Mouse (Mus musculus) kidney, embryonic 15.5 days (tissue): ENCODE results near the gene Ppil3. TPM values are rescaled to one million over a fixed set of nuclear protein-coding genes. Genes with fewer than 3 reads are reported as not detected.
A peak's percentile ranks its signal among the peaks of the same experiment; 100 is the strongest.

Experiments used
- ATAC-seq: fragments of 200-750 bp; cut with Nextera tagmentation; replicated peaks from 2 replicates; pipeline ENCODE4 v1.8.0; 2017; ENCODE audit warnings: moderate TSS enrichment; ENCODE audit not compliant: low FRiP score
- H3K27ac ChIP-seq: fragments of 300-500 bp; sonication (generic); 2 replicates; pipeline ENCODE4 v1.5.1; 2015; ENCODE audit warnings: mild to moderate bottlenecking, inconsistent platforms
- H3K27me3 ChIP-seq: fragments of 300-500 bp; sonication (generic); 2 replicates; pipeline ENCODE4 v1.6.1; 2015; ENCODE audit warnings: inconsistent platforms
- H3K36me3 ChIP-seq: fragments of 300-500 bp; sonication (generic); 2 replicates; pipeline ENCODE4 v1.6.1; 2015; ENCODE audit warnings: inconsistent platforms
- H3K4me1 ChIP-seq: fragments of 300-500 bp; sonication (generic); 2 replicates; pipeline ENCODE4 v1.6.1; 2015; ENCODE audit warnings: inconsistent platforms
- H3K4me2 ChIP-seq: fragments of 300-500 bp; sonication (generic); 2 replicates; pipeline ENCODE4 v1.6.1; 2015; ENCODE audit warnings: moderate library complexity, mild to moderate bottlenecking, inconsistent platforms
- H3K4me3 ChIP-seq: fragments of 300-500 bp; sonication (generic); replicated peaks from 2 replicates; pipeline ENCODE4 v1.5.1; 2015; ENCODE audit warnings: mild to moderate bottlenecking, inconsistent platforms
- H3K9ac ChIP-seq: fragments of 300-500 bp; sonication (generic); 2 replicates; pipeline ENCODE4 v1.6.1; 2015; ENCODE audit warnings: mild to moderate bottlenecking, inconsistent platforms
- H3K9me3 ChIP-seq: fragments of 300-500 bp; sonication (generic); replicated peaks from 2 replicates; pipeline ENCODE4 v1.6.1; 2016; ENCODE audit warnings: inconsistent platforms
- WGBS: fragments of 180-500 bp; shearing (Covaris S2); methylation state at CpG from one replicate; pipeline ENCODE4 v1.1.7; 2015; ENCODE audit warnings: mixed read lengths; 5-methylcytosine and 5-hydroxymethylcytosine counted together
- polyA plus RNA-seq: library from polyadenylated mRNA; unstranded; fragments of >200 nt; fragmentation: Nextera tagmentation; extraction: Ambion mirVana; gene quantifications from 2 replicates; pipeline ENCODE4 v1.2.1, GENCODE M21; 2015

Gene Ppil3
- polyA plus RNA-seq, 1 experiment from 2014 or later: 52.0 TPM

DNA sequence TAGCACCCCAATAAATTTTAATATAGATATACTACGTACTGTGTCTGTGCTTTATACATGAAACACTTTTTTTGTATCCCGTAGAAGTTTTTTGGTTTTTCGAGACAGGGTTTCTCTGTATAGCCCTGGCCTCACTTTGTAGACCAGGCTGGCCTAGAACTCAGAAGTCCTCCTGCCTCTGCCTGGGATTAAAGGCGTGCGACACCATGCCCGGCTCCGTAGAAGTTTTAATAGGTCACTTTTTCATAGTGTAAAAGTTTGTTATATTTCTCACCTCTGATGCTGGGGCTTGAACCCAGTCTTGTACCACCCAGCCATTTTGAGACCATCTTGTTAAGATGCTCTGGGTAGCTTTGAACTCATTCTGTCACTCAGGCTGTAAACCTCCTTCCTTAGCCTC lies 38.0 kb downstream of the Ppil3 start:
- Histone ChIP-seq H3K9ac (no peak overlapping the region), H3K27me3 (no peaks in the 10 kb centered on the region), H3K36me3 (peaks cover 77% of the 10 kb centered on the region), H3K4me1 (no peaks in the 10 kb centered on the region), H3K9me3 (no peaks in the 10 kb centered on the region), H3K27ac (no peak overlapping the region), H3K4me2 (no peak overlapping the region), H3K4me3 (no peak overlapping the region)
- ATAC-seq: no peak
- 98% methylated on average over 7 of the region's 7 CpGs for WGBS

DNA sequence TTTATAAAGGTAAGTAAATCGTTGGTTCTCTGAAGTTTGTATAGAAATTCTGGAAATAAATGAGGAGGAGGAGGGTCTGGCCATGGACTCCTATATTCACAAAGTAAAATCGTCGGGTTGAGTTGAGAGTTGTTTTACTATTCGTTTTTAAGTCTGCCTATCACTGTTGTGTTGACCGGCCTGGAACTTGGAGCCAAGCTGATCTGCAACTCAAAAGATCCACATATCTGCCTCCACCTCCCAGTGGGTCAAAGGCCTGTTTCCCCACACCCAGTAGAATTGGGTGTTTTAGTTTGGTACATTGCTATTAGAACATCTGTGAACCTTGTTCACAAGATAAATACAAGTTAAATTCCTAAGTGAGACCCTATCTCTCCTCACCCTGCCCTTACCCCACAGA lies 41.5 kb downstream of the Ppil3 start:
- peaks cover 84% of the 10 kb centered on the region for H3K36me3 ChIP-seq
- no peak overlapping the region for H3K4me3 ChIP-seq
- ATAC-seq: no peak
- H3K27me3 ChIP-seq: no peaks in the 10 kb centered on the region
- H3K27ac ChIP-seq: no peak overlapping the region
- 96% methylated on average over 5 of the region's 5 CpGs for WGBS
- H3K4me1 ChIP-seq: no peaks in the 10 kb centered on the region
- no peak overlapping the region for H3K9ac ChIP-seq
- no peaks in the 10 kb centered on the region for H3K9me3 ChIP-seq
- H3K4me2 ChIP-seq: no peak overlapping the region

DNA sequence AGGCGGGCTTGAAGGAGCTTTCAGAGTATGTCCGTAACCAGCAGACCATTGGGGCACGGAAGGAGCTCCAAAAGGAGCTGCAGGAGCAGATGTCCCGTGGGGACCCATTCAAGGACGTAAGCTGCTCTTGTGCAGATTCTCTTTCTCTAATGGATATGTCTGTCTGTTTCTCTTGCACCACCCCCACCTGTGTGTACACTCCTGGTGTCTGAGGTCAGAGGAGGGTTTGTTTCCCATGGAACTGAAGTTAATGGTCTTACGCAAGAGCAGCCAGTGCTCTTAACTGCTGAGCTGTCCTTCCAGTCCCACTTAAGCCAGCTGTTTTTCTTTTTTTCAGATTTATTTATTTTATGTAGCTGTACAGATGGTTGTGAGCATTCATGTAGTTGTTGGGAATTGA lies 43.9 kb downstream of the Ppil3 start:
- Histone ChIP-seq H3K36me3 (peaks cover 94% of the 10 kb centered on the region), H3K27me3 (no peaks in the 10 kb centered on the region), H3K9me3 (no peaks in the 10 kb centered on the region), H3K4me2 (no peak overlapping the region), H3K4me1 (no peaks in the 10 kb centered on the region), H3K27ac (no peak overlapping the region), H3K4me3 (no peak overlapping the region), H3K9ac (no peak overlapping the region)
- ATAC-seq: no peak
- WGBS: 91% methylated on average over 6 of the region's 6 CpGs

DNA sequence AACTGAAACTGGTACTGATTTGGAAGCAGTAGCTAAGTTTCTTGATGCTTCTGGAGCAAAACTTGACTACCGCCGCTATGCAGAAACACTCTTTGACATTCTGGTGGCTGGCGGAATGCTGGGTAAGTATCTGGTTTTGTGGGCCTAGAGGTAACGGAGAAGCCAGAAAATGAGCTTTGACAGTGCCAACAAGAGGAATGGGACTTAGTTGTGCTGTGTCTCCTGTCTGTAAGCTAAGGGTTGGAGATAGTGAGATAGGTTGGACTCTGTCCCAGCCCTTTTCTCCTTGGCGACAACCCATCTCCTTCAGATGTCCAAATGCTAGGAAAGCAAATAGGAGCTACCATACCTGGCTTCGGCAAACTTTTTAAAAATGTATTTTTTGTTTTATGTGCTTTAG lies 47.6 kb downstream of the Ppil3 start:
- no peak overlapping the region for H3K9ac ChIP-seq
- no peaks in the 10 kb centered on the region for H3K27me3 ChIP-seq
- H3K27ac ChIP-seq: no peak overlapping the region
- peaks cover 12% of the 10 kb centered on the region; the same call in 1 of the 2 replicates for H3K4me1 ChIP-seq
- 95% methylated on average over 6 of the region's 6 CpGs for WGBS
- ATAC-seq: no peak
- no peaks in the 10 kb centered on the region for H3K9me3 ChIP-seq
- H3K36me3 ChIP-seq: peaks cover 81% of the 10 kb centered on the region
- no peak overlapping the region for H3K4me2 ChIP-seq
- no peak overlapping the region for H3K4me3 ChIP-seq

DNA sequence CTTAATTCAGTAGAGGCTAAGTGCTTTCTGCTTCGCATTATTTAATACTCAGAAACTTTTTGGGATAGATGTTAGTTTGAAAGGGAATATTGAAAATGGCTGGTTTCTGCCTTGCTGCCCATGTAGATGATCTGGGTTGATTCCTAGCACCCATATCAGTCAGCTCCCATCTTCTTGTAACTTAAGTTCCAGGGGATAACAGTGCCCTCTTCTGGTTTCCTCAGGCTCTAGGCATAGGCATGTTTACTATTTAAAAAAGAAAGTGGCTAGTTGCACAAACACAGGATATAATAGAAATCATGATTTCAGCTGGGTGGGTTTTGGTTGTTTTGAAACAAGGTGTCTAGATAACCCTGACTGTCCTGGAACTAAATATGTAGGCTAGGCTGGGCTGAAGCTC lies 49.1 kb downstream of the Ppil3 start:
- 98% methylated on average over 1 of the region's 1 CpGs for WGBS
- no peak for ATAC-seq
- H3K4me2 ChIP-seq: no peak overlapping the region
- no peaks in the 10 kb centered on the region for H3K9me3 ChIP-seq
- H3K36me3 ChIP-seq: peaks cover 66% of the 10 kb centered on the region
- no peak overlapping the region for H3K4me3 ChIP-seq
- no peak overlapping the region for H3K27ac ChIP-seq
- H3K27me3 ChIP-seq: no peaks in the 10 kb centered on the region
- peaks cover 19% of the 10 kb centered on the region for H3K4me1 ChIP-seq
- no peak overlapping the region for H3K9ac ChIP-seq

DNA sequence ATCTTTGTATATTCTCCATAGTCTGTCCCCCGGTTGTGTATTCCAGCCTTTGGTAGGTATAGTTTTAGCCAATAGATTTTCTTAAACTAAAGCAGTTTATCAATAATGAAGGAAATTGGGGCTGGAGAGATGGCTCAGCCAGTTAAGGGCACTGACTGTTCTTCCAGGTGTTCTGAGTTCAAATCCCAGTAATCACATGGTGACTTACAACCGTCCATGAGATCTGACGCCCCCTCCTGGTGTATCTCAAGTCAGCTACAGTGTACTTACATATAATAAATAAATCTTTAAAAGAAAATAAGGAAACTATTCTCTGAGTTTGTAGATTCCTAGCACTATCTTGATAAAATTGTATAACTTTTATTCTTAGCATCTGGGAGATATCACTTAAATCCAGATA lies 49.9 kb downstream of the Ppil3 start:
- Histone ChIP-seq H3K4me2 (no peak overlapping the region), H3K4me1 (peaks cover 22% of the 10 kb centered on the region), H3K9me3 (no peaks in the 10 kb centered on the region), H3K36me3 (peaks cover 57% of the 10 kb centered on the region), H3K9ac (no peak overlapping the region), H3K27ac (no peak overlapping the region), H3K27me3 (no peaks in the 10 kb centered on the region), H3K4me3 (no peak overlapping the region)
- no peak for ATAC-seq
- 90% methylated on average over 3 of the region's 3 CpGs for WGBS

DNA sequence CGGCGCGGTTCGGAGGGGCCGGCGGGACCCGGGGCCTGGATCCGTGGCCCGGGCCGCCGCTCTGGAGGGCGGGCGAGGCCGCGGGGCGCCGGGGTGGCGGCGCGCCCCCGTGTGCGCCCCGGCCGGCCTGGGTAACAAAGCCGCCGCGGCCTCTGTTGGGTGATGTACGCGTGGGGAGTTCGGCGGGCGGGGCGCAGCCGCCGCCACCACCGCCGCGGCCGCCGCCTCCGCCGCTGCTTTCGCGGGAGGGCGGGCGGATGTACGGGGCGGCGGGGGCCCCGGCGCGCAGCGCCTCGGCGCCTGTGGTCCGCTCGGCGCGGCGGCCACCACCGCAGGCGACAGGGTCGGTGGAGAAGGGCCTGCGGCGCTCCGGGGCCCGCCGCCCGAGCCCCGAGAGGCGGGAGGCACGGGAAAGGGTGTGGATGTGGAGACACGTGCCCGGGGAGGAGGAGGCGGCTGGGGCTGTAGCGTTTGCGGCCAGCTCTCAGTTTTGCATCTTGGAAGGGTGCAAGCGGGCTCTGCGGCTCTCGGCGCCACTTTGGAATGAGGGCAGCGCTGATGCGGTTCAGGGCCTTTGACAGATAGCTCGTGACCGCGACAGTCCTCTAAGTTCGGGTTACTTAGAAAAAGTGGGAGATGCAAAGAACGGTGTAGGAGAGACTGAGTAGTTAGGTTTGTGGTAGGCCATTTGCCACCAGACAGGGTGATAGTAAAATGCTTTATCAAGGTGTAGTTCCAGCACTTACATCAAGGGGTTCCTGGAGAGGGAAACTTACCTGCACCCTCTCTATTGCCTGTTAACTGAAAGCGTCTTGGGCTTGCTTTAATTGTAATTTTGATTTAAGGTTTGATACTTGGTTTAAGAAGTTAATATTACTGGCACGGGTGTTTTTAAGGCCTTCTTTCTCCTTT lies 51.7 kb downstream of the Ppil3 start:
- H3K9me3 ChIP-seq: no peaks in the 10 kb centered on the region
- peaks cover 40% of the 10 kb centered on the region for H3K36me3 ChIP-seq
- peak overlapping the region; percentile 75 for H3K4me2 ChIP-seq
- peak overlapping the region; percentile 98 for H3K9ac ChIP-seq
- peaks cover 22% of the 10 kb centered on the region for H3K4me1 ChIP-seq
- peak overlapping the region; percentile 98 for H3K4me3 ChIP-seq
- WGBS: under 1% methylated on average over 67 of the region's 90 CpGs
- H3K27ac ChIP-seq: peak overlapping the region; percentile 99
- peak; percentile 71 for ATAC-seq
- H3K27me3 ChIP-seq: no peaks in the 10 kb centered on the region

DNA sequence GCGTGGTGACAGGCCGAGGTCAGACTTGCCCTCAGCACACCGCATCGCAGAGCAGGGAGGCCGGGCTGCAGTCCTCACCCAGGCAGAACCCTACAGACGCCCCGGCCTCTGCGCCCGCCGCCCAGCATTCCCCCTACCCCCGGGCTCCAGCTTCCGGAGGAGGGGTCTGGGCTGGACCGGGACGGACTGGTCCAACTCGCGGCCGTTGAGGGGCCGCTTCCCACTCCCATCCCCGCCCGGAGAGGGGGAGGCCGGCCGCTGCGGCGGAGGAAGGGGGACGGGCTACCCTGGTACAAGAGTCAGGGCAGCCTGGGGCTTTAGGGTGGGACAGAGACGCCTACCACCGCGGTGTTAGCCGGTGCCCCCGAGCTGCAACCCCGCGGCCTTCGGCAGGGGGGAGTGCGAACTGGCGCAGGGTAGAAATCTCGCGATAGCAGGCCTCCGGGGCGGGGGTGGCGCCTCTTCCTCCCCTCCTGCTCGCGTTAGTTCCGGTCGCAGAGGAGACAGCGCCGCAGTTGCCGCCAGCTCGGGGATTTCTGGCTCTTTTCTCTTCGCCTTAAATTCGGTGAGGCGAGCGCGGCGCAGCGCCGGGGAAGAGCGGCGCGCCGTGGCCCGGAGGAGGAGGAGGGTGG lies 52.5 kb downstream of the Ppil3 start, which contains the start of gene Bzw1:
Gene Bzw1, plus strand, starts transcription at position 247 of the 632 bp plus-strand sequence.
- Histone ChIP-seq H3K9ac (peak within 1 kb of the TSS; percentile 98), H3K27ac (peak within 1 kb of the TSS; percentile 99), H3K4me3 (peak within 1 kb of the TSS; percentile 98), H3K36me3 (peaks cover 32% of the 10 kb centered on the region), H3K4me1 (peaks cover 22% of the 10 kb centered on the region), H3K27me3 (no peaks in the 10 kb centered on the region), H3K9me3 (no peaks in the 10 kb centered on the region), H3K4me2 (peak within 1 kb of the TSS; percentile 75)
- peak; percentile 97 for ATAC-seq
- under 1% methylated on average over 59 of the region's 61 CpGs for WGBS

DNA sequence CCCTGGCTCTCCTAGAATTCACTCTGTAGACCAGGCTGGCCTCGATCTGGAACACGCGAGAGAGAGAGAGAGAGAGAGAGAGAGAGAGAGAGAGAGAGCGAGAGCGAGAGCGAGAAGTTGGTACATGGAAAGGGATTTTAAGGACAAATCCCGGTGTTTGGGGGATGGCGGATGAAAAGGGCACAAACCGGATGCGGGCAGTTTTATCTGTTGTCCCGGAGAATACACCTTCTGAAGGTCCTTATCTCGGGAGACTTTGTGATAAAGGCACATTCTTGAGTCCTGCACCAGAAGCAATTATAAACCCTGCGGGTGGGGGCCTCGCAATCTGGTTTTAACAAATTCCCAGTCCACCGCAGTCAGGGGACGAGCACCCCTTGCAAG lies 53.0 kb downstream of the Ppil3 start:
- H3K4me2 ChIP-seq: peak overlapping the region; percentile 75
- ATAC-seq: no peak; the same call in 1 of the 2 replicates
- peak overlapping the region; percentile 99 for H3K27ac ChIP-seq
- peak overlapping the region; percentile 98 for H3K4me3 ChIP-seq
- peak overlapping the region; percentile 98 for H3K9ac ChIP-seq
- H3K9me3 ChIP-seq: no peaks in the 10 kb centered on the region
- peaks cover 27% of the 10 kb centered on the region for H3K36me3 ChIP-seq
- WGBS: under 1% methylated on average over 16 of the region's 16 CpGs
- H3K4me1 ChIP-seq: peaks cover 22% of the 10 kb centered on the region
- H3K27me3 ChIP-seq: no peaks in the 10 kb centered on the region

DNA sequence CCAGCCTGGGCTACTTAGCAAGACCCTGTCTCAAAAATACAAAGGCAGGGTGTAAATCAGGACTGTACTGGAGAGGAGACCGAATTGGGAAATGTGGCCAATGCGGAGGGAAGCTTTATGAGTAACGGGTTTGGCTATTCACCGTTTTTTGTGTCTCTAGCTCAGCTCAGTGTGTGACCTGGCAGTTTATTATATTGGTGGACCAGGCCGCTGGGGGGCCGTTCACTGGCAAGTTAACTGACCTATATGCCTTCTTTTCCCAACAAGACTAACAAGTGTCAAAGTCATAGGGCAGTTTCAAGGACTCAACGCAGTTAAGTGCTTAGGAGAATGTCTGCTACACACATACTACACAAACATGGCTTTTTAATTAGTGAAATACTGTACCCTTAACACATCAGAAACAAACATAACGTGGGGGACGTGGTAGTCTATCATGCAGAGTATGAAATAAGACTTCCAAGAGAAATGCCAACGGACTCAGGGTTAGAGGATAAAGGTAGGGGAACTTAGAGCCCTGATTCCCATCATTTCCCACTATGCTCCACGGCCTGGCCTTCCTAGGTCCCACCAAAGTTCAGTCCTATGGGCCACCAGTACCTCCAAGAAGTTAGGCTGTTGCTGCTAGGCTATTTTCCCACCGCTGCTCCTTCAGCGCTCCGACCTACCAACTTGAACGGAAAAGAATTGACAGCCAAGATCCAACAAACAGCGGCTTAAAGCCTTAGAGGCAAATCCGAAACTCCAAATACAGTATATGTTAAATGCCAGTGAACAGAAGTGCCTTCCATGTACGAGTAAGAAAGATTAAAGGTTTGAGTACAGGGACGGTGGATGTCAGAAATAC lies 53.6 kb downstream of the Ppil3 start:
- H3K4me2 ChIP-seq: peak overlapping the region; percentile 75
- H3K9me3 ChIP-seq: no peaks in the 10 kb centered on the region
- H3K27me3 ChIP-seq: no peaks in the 10 kb centered on the region
- peak overlapping the region; percentile 98 for H3K4me3 ChIP-seq
- H3K4me1 ChIP-seq: peaks cover 22% of the 10 kb centered on the region
- WGBS: 36% methylated on average over 19 of the region's 19 CpGs
- peak overlapping the region; percentile 99 for H3K27ac ChIP-seq
- peak overlapping the region; percentile 98 for H3K9ac ChIP-seq
- H3K36me3 ChIP-seq: peaks cover 21% of the 10 kb centered on the region
- ATAC-seq: no peak

DNA sequence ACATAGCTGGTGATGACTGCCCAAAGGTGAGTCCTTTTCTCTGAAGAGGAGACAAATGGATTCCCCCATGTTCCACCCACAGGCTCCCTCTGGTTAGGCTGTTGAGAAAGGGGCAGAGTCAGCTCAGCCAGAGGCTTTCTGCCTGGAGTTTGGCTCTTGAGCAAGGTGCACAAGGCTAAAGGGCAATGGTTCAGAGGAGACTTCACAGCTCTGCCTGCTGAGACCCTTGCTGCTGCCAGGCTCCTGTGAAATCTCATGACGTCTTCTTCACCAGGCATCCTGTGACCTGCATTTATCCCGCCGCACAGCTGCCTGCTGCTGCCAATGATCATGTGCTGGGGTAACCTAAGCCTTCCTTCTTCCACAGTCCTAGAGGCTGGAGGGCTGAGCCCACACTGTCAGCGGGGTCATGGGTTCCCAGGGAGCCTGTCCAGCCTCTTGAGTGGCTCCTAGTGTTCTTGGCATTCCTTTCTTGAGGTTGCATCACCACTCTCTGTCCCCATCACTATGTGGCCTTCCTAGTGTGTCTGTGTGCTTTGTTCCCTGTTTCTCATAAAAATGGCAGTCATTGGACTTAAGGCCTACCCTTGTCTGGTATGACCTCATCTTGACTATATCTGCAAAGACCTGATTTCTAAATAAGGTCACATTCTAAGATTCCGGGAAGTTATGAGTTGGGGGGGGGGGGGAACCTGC lies 62.6 kb downstream of the Ppil3 start:
- Histone ChIP-seq H3K36me3 (no peaks in the 10 kb centered on the region), H3K4me1 (no peaks in the 10 kb centered on the region), H3K4me3 (no peak overlapping the region), H3K4me2 (no peak overlapping the region), H3K27ac (no peak overlapping the region), H3K9me3 (no peaks in the 10 kb centered on the region), H3K27me3 (no peaks in the 10 kb centered on the region), H3K9ac (no peak overlapping the region)
- 77% methylated on average over 5 of the region's 5 CpGs for WGBS
- ATAC-seq: no peak
